Mouse (Mus musculus) left cerebral cortex, adult 8-10 months (tissue): ENCODE results near the gene Olfr1501. TPM values are rescaled to one million over a fixed set of nuclear protein-coding genes. Genes with fewer than 3 reads are reported as not detected.
"Not testable (repeated sequence)": the region's sequence is repeated elsewhere in the genome, so short reads cannot be mapped to it uniquely, and the experiment has no call there.

Experiments
- DNase-seq, 2 experiments: peaks; one replicate each; pipeline ENCODE4 v3.0.0; 2022; ENCODE audit warnings: low spot score in 2 of 2
- total RNA-seq, 4 experiments: library from RNA; stranded (reverse); gene quantifications; 2 replicates each; pipeline ENCODE4 v1.2.4; 2022

Olfr1501 gene
- total RNA-seq, result not detected

DNA sequence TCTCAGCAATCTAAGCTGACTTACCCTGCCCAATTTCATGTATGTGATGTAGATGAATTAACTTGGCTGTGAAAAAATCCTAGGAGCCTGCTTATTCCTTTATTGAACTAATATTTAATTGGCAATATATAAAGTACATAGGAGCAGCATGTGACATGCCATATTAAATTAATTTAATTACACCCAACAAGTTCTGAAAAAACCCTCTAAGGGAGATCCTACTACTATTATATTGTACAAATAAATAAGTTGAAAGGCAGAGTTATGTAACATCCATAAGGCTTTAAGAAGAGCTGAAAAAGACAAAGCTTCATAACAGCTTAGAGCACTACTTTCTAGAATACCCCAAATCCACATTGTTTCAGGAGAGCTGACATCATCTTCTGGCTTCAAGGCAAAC lies at the start of gene Olfr1501:
Olfr1501 (minus strand) TSS at position 101 of the 400 bp plus-strand sequence.
- DNase-seq, result not testable (repeated sequence)

DNA sequence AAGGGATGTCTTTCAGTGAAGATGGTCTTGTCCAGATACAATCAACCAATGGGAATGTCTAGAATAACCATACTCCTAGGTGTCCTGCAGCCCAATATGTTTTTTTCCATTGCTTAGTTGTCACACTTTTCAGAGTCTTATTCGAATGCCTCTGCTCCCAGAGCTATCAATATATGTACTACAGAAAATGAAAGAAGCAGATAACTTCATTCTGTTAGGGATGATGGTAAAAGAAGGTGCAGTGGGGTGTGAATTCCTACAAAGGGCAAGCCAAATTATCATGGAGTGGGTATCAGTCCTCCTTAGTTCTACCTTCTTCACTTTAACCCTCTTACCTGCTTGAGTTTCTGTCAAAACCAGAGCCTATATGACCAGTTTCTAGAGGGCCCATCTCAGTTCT lies 47.3 kb upstream of the Olfr1501 start, which contains the start of gene Olfr1504:
Olfr1504 (minus strand) TSS at position 101 of the 400 bp plus-strand sequence.
- DNase-seq, result no peak

DNA sequence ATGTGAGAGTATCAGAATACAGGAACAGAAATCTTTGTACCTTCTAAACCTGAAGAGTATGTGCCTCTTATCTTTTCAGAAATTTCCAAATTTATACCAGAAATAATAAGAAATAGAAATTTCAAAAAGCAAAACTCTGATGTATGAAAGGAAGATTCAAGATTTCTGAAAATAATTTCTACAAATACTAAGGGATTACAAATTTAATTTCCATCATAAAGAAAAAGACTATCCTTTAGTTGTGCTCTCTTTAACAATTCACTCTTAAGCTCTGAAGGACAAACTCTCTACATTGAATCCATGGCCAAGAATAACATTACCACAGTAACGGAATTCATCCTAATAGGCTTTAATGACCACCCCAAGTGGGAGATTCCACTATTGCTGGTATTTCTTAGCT lies 11.0 kb upstream of the Olfr1501 start, which contains the start of gene Olfr1502:
Olfr1502 (plus strand) TSS at position 301 of the 400 bp plus-strand sequence.
- no peak for DNase-seq

DNA sequence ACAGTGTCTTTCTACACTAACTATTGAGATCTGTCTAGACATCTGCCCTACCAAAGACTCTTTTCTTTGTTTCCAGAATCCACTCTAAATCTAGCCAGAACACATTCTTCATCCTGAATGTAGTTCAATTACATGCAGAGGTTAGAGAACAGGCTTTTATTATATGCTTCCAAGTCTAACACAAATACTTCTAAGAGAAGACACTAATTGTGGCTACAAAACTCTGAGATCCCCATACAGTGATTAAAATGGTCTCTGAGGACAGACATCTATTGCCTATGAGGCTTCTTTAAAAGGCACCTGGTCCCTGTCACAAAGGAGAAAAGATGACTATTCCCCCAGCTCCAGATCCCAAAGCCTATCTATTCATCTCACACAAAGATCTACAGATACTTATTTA lies 20.1 kb downstream of the Olfr1501 start, which contains the start of gene Olfr1500:
Olfr1500 (minus strand) TSS at position 101 of the 400 bp plus-strand sequence.
- no peak for DNase-seq

DNA sequence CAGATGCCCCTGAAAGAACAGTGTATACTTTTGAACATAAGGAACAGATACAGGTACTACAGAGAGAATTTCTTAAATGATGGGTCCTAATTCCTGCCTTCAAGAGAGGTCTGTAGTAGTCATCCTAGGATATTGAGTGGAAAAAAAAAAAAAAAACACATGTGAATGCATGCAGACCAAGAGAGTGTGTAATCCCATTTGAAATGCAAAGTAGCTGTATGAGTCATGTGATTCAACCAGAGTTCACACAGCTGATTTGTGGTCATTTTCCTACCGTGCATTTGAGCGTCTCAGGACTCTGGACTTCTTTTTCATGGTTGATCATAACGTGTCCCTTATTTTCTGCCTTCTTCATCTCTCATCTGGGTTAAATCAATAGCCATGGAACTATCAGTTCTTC lies 22.0 kb downstream of the Olfr1501 start:
- DNase-seq, result no peak

DNA sequence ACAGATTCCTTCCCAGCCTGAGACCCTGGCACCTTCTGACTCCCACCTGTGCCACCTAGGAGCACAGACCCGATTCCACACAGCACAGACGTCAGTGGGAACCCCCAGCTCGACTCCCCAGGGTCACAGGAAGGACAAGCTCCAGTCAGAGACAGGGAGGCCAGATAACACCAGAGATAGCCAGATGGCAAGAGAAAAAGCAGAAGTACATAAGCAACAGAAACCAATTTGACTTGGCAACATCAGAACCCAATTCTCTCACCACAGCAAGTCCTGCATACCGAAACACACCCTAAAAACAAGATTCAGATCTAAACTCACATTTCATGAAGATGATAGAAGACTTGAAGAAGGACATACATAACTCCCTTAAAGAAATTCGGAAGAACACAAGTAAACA lies 29.6 kb downstream of the Olfr1501 start:
- DNase-seq, result no peak

DNA sequence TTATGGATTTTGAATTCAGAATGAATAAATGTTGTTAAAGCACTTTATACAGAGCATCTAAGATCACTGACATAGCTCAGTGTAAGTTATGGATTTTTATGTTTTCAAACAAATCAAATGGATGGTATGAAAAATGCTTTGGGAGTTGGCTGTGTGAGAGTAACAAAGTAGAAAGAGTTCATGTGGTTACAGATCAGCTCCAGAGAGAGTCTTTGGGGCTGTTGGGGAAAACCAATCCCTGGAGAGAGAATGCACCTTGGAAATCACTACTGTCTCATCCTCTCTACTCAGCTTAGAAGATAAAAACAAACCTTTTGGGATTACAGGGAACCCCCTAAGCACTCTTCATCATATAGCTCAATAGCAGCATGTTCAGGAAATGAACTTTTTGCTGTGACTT lies 31.1 kb downstream of the Olfr1501 start, which contains the start of gene Olfr1499:
Olfr1499 (minus strand) TSS at position 101 of the 400 bp plus-strand sequence.
- no peak for DNase-seq

DNA sequence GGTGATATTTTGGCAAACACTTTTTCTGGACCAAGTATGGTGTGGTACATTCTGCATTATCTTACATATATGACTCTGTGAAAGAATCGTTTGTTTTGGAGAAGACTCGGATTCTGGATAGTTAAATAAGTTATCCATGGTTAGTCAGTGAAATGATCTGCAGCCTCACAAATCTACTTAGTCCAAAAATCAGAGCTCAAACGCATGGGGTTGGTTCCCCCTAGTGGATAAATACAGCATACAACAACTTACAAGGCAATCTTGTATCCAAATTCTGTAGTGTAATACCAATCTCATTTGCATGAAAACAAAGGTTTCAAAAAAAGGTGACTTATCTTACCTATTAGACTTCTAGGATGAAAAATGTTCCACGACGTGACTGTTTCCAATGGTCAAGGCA lies 31.7 kb downstream of the Olfr1501 start:
- DNase-seq, result no peak

DNA sequence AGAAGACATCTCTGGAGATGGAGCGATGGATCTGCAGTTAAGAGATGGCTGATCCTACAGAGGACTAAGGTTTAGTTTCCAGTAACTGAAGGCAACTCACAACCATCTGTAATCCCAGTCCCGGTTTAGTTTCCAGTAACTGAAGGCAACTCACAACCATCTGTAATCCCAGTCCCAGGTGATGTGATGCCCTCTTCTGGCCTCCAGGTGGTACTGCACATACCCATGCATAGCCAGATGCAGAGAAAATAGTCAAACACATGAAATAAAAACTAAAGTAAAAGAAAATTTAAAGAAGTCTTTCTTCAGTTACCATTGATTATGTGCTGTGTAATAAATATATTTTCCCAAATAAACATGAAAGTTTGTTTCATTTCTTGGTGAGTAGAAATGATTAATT lies 37.7 kb downstream of the Olfr1501 start:
- no peak for DNase-seq

DNA sequence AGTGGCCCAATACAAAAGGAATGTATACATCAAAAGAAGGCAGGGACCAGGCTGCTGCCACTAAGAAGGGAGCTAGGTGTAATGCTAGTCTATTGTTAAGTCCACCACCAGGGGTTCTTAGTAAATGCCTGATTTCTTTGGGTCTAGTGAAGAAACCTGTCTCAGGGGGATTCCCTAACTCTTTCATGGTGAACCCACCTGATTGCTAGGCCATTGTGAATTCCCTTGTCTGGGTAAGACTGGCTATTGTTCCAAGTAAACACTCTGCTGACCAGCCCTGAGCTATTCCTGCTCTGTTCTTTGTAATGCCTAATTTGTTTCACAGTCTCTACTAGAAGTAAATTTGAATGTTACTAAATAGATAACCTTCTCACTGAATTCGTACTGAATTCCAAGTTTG lies 45.0 kb downstream of the Olfr1501 start:
- DNase-seq, result not testable (repeated sequence)

DNA sequence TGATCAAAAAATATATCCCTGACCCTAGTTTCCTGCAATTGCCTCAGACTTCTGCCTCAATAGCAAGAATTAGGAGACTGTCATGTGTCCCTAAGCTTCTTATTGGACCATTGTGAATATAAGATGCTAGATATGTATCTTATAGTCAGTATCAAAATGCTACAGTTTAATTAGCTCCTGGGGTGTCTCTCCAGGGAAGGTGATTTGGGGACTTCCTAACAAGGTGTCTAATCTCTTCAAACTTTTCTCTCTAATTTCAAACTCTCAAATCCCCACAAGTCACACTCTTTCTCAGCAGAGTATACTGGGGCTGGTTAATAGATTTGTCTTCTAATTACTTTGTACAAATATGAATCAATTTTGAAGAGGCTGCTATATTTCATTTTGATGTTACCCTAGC lies 52.4 kb downstream of the Olfr1501 start, which contains the start of gene Olfr1497:
Olfr1497 (minus strand) TSS at position 101 of the 400 bp plus-strand sequence.
- DNase-seq, result no peak

Other genes with a start within 250 kb of the Olfr1501 start
- gene Olfr1487, start 233.3 kb downstream of the Olfr1501 start, total RNA-seq, result not detected
- not detected for gene Olfr1489, start 219.1 kb downstream of the Olfr1501 start, total RNA-seq
- gene Olfr1490, start 199.6 kb downstream of the Olfr1501 start, total RNA-seq, result not detected
- gene Olfr1491, start 153.4 kb downstream of the Olfr1501 start, total RNA-seq, result not detected
- not detected for gene Olfr1493-ps1, start 127.4 kb downstream of the Olfr1501 start, total RNA-seq
- gene Olfr1494, start 111.0 kb downstream of the Olfr1501 start, total RNA-seq, result not detected
- gene Olfr1495, start 86.1 kb downstream of the Olfr1501 start, total RNA-seq, result not detected
- not detected for gene Olfr1496, start 72.8 kb downstream of the Olfr1501 start, total RNA-seq
- not detected for gene Olfr1497, start 52.5 kb downstream of the Olfr1501 start, total RNA-seq
- not detected for gene Olfr1499, start 31.2 kb downstream of the Olfr1501 start, total RNA-seq
- not detected for gene Olfr1500, start 20.2 kb downstream of the Olfr1501 start, total RNA-seq
- not detected for gene Olfr1502, start 11.1 kb upstream of the Olfr1501 start, total RNA-seq
- not detected for gene Olfr1504, start 47.2 kb upstream of the Olfr1501 start, total RNA-seq
- gene Olfr1505, start 62.8 kb upstream of the Olfr1501 start, total RNA-seq, result not detected